In genomic region chr2:34911871-34912270, GRCm38 (mm10) we compare ENCODE assay signal across 26 mouse cellular contexts. TPM values are rescaled to one million over a fixed set of nuclear protein-coding genes. Genes with fewer than 3 reads are reported as not detected.
"Had no signal": no experiment of that assay in that cellular context is flagged by ENCODE, and none has a peak within 500 bp of the region (broad histone marks: within the 10 kb centered on the region; RNA-seq: fewer than 3 reads in every experiment).

No protein-coding gene starts in this region.

- H3K27ac ChIP-seq: gastrocnemius, adult 2 months; heart, adult 2 months; heart, embryonic 13.5 days; heart, embryonic 15.5 days; hindbrain, embryonic 10.5 days; hindbrain, embryonic 12.5 days; hindbrain, embryonic 14.5 days; intestine, embryonic 15.5 days; kidney, postnatal 0 days; layer of hippocampus, adult 2 months; left cerebral cortex, adult 2 months; limb, embryonic 10.5 days; limb, embryonic 12.5 days; liver, embryonic 13.5 days had no signal

- H3K27me3 ChIP-seq: intestine, embryonic 15.5 days had no signal

- DNase-seq: gastrocnemius, adult 2 months; gastrocnemius, postnatal 10 days; gastrocnemius, postnatal 25 days; heart, adult 2 months; heart, postnatal 14 days; heart, postnatal 4 days; kidney, adult 2 months; kidney, postnatal 25 days; kidney, postnatal 4 days; liver; liver, embryonic 13.5 days had no signal

- H3K9ac ChIP-seq: heart, embryonic 13.5 days; heart, embryonic 15.5 days; hindbrain, embryonic 12.5 days; hindbrain, embryonic 14.5 days; intestine, embryonic 15.5 days; limb, embryonic 12.5 days had no signal

- H3K9me3 ChIP-seq: heart, embryonic 13.5 days; heart, embryonic 15.5 days; hindbrain, embryonic 10.5 days; hindbrain, embryonic 12.5 days; intestine, embryonic 15.5 days; limb, embryonic 10.5 days; limb, embryonic 12.5 days; liver, embryonic 13.5 days had no signal

- ATAC-seq: forebrain, embryonic 16.5 days; hindbrain, embryonic 16.5 days; inflammation-experienced regulatory T-cells, adult 6 months; intestine, embryonic 15.5 days; intestine, postnatal 0 days had no signal

- H3K36me3 ChIP-seq: heart, embryonic 13.5 days; heart, embryonic 15.5 days; hindbrain, embryonic 10.5 days; hindbrain, embryonic 12.5 days; intestine, embryonic 15.5 days; limb, embryonic 10.5 days; limb, embryonic 12.5 days had no signal

- H3K4me3 ChIP-seq: gastrocnemius, adult 2 months; heart, adult 2 months; hindbrain, embryonic 12.5 days; layer of hippocampus, adult 2 months; left cerebral cortex, adult 2 months; limb, embryonic 10.5 days; limb, embryonic 12.5 days had no signal

- H3K4me2 ChIP-seq: hindbrain, embryonic 14.5 days; limb, embryonic 12.5 days had no signal

RNA-seq across cellular contexts. Expression of gene Cutal, which starts 37.7 kb away (rescaled TPM):
- polyA plus RNA-seq: forebrain, embryonic 16.5 days; hindbrain, embryonic 10.5 days; inflammation-experienced regulatory T-cells, adult 6 months had no signal

RNA-seq across cellular contexts. Expression of gene Traf1, which starts 49.7 kb away (rescaled TPM):
- polyA plus RNA-seq: limb, embryonic 10.5 days had no signal
